Mouse (Mus musculus) adipocyte (in vitro differentiated cells): ENCODE results near the gene Grik3.

Source experiments
- DNase-seq: peaks from one replicate; pipeline ENCODE4 v3.0.0-alpha.2; 2016; ENCODE audit warnings: low spot score

Gene Grik3

GRCm38 (mm10) chr4:125544947-125545767, 54.7 kb downstream of the Grik3 start:
- no peak for DNase-seq

- DNase-seq: no peak
These were observed 55.3 kb downstream of the Grik3 start for GRCm38 (mm10) chr4:125545768-125546220.

GRCm38 (mm10) chr4:125548190-125548589, 57.7 kb downstream of the Grik3 start:
- DNase-seq: no peak

DNA sequence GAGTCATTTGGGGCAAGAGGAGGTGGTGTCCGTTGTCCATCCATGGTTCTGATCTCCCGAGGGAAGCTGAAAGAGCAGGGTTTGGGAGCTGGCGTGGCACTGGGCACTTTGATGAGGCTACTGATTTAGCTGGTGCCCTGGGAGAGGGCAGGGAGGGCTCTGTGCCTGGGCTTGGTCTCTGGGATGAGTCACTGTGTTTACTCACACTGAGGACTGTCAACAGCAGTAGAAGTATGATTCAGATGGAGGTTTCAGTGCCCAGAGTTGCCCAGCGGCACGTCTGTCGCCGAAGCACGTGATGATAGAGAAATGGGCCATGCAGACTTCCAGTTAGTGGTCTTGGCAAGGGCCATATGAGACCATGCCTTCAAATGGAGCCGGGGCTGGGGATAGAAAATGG, 63.3 kb downstream of the Grik3 start:
- DNase-seq: no peak

DNA sequence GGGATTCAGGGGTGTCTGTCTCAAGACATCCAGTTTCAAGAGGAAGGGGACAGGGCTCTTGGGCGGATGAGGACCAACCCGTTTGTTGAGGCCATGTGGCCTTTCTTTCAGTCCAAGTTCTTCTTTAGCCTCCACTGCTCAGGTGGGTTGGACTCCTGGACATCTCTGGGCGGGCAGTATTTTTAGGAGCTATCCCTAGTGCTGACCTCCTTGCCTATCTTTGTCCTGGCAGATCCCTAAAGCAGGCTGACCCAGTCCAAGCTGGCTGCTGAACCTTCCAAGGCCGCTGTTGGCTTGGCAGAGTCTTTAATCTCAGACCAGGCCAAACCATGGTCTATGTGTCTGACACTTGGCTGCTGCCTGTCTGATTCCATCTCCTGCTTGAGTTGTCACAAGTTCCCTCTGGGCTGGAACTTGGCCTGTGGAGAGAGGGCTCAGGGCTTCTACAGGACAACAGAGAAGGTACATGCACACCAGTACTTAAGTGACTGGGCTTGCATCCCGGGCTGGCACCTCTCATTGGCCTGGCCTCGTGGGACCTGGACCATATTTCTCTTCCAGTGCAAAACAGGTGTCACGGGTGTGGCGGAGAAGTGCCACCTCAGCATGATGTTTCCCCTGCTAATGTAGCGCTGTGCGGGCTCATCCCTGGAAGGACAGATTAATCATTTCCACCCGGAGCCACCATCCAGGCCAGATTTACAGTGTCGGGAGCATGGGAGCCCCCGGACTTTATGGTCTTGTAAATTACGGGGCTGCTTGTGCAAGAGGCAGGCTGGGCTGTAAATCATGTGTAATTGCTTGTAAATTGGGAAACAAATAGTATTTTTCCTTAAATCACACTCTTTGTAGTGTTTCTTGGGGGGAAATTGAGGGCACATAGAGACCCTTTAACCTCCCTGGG, 66.2 kb downstream of the Grik3 start:
- no peak for DNase-seq

DNA sequence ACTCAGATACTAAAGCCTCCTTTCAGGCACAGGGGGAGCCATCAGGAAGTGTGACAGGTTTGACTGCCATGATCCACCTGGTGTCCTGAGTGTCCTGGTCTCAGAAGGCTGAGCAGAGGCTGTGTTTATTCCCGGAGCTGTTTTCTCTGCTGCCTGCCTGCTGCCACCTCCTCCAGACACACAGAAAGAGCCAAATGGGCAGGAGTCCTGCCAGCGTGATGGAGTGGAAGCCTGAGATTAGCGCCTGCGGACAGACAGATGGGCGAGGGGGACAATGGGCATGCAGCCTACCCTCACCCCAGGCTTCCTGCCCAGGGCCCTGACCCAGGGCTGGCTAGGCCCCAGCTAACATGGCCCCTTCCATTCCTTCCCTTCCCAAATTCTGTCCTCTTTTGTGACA, 69.1 kb downstream of the Grik3 start:
- DNase-seq: no peak

GRCm38 (mm10) chr4:125560806-125561205, 70.3 kb downstream of the Grik3 start:
- no peak for DNase-seq

- DNase-seq: no peak
These were observed 73.1 kb downstream of the Grik3 start for GRCm38 (mm10) chr4:125563579-125563978.

GRCm38 (mm10) chr4:125564008-125564710, 73.7 kb downstream of the Grik3 start:
- no peak for DNase-seq

DNA sequence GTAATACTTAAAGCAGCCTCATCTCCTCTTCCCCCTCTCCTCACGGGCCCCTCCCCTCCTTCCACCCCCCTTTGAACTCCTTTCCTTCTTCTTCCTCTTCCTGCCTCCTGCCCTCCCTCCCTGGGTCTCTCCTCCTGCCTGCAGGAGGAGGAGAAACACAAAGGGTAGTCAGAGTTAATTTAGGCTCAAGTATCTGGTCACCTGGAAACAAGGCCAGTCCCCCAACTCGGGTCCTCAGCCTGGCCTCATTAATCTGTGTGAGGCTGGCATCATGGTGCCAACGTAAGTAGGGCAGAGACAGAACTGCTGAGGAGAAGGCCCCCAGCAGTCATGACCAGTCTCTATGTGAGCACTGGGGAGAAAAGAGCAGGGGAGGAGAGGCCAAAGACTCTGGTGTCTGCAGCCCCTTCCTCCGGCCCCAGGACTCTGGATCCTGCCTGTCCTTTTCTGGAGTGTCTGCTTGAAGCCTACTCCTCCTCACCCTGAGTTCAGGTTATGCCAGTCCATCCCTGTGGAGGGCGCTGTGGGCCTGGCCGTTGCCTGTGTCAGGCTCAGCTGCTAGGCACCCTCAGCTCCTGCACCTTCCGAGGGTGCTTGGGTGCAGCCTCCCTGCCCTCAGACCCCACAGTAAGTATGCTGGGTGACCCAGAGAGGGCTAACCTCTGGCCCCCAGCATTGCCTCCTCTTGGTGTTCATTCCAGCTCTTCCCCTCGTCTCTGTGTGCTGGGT, 75.4 kb downstream of the Grik3 start:
- no peak for DNase-seq

DNA sequence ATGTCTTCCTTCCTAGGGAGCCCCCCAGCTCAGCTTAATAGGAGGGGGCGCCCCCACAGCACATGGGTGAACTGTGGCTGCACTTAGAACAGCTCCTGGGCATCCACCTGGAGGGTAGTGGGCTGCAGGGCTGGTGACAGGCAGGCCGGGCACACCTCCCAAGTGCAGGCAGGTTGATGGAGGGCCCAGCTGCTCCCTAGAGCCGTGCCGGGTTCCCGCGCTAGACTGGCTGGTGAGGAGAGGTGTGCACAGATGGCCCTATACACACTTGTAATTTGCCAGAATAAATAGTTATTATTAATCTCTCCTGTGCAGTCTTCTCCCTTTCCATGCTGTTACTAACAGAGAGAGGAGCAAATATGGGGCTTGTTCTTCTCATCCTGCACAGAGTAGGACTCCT, 77.7 kb downstream of the Grik3 start:
- no peak for DNase-seq

- no peak for DNase-seq
These were observed 81.3 kb downstream of the Grik3 start for GRCm38 (mm10) chr4:125571651-125572311.

DNA sequence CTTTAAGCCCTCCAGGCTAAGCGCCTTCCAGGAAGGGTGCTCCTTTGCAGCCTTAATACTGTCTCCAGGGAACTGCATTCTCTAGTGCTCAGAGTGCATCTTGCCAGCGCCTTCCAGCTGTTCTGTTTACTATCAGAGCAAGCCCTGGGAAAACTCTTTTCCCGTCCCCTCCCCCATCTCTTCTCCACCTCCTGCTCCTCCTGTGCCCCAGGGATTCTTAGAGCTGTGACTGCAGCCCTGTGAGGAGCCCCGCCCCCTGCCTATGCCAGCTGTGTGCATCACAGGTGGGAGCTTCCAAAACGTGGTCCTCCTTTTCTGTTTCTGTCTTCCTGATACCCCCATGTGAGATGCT, 81.8 kb downstream of the Grik3 start:
- no peak for DNase-seq

DNA sequence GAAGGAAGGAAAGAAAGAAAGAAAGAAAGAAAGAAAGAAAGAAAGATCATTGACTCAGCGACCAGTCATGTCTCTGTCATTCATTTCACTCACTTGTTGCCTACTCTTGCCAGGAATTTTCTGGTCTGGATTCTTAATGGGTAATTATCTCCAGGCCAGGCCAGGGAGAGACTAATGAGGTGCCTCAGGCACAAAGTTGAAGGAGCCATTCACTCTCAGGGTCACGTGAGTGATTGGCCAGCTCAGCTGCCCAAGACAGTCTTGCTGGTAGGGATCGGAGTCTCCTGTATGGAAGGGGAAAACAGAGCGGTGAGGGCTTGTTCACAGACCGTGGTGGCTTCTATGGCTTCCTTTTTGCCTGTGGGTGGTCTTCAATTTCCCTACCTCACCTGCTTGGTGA, 82.5 kb downstream of the Grik3 start:
- no peak for DNase-seq

DNA sequence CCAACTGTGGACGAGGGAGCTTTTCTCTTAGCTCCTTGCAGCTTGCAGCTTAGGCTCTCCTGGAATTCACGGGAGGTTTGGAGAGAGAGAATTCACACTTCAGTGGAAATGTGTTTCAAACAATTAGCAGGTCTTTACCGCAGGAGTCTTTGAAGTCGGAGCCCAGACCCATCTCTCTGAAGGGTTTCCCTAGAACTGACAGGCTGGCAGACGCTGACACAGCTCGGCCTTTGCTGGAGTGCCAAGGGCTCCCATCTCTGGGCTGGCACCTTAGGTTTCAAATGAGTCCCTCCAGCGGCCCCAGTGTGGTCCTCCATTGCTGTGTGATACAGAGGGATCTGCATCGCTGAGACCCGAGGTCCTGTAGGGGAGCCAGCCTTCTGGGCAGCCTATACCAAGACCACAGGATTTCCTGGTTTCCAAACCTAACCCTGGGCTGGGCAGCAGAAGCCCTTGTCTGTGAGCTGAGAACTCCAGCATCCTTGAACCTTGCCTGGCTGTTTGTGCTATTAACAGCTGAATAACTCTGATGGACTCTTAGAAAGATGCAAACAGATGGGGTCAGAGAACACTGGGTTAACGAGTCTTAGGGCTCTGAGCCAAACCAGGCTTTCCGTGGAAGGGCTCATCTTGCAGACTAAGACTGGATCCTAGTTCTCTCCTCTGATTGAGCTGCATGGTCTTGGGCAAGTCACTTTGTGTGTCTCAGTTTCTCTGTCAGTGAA, 83.6 kb downstream of the Grik3 start:
- DNase-seq: no peak

- no peak for DNase-seq
These were observed 89.8 kb downstream of the Grik3 start for GRCm38 (mm10) chr4:125580336-125580735.

DNA sequence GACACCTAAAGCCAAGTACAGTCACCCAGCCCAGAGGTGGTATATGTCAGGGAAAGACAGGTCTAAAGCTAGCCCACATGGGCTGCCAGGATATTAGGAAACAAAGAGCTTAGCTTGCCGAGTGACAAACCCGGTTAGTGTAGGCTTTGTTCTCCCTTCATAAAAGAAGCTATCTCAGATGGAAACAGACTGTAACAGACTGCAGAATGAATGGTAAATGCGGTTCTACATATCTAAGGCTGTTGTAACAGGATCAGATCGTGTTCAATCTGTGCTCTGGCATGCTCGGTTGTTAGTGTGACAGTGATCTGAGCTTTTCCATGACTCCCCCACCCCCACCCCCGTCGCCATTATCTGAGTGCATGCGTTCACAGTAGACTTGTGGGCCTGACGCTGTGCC, 92.8 kb downstream of the Grik3 start:
- no peak for DNase-seq

DNA sequence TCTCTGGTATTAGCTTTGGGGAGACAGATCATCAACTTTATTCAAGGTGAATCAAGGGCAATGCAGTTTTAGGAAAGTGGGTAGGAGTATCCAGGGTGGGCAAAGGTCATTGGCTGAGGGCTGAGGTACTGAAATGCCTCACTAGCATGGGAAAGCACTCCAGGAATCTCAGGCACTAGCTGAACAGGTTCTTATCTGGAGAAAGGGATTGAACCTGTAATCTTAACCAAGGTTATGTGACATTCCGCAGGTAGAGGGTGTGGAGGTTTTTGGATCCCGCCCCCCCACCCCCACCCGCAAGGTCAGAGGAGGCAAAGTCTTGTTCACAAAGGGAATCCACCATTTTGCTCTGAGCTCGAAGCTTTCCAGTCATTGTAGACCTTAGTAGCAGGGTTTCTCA, 93.4 kb downstream of the Grik3 start:
- no peak for DNase-seq

GRCm38 (mm10) chr4:125584676-125585075, 94.2 kb downstream of the Grik3 start:
- DNase-seq: no peak

- DNase-seq: no peak
These were observed 97.1 kb downstream of the Grik3 start for GRCm38 (mm10) chr4:125587577-125587976.
